Mouse (Mus musculus): Measurements from ENCODE around the gene Cltb. TPM values are rescaled to one million over a fixed set of nuclear protein-coding genes. Genes with fewer than 3 reads are reported as not detected.

The Cltb gene
- total RNA-seq, 2 experiments from 2014 or later, result 0.96 to 3.7 TPM

DNA sequence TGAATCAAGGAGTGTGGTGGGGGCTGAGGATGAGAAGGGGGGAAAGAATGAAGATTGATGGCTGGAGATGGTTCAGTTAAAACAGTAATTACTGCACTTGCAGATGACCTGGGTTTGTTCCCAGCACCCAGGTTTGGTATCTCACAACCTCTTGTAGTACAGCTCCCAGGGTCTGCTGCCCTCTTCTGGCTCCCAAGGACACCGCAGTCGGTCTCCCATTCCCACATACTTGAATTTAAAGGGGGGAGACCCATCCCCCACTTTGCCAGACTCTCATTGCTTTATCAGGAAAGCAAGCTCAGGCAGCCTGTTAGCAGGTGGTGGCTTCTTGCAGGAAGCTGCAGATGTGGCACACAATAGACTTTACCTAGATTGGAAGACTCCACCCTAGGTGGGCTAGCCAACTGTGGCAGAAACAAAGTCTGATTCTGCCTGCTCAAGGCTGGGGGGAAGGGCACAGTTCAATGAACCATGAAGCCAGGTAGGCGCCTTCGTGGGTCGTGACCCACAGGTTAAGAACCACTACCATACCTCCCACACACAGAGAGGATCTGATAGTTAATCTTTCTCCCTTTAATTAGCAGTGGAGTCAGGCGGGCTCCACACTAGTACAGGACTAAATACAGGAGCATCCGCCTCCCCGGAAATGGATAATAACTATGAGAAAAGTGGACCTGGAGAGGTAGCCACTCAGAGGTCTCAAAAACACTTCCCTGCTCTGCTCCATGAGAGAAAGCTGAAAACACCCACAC, 45.4 kb downstream of the Cltb start:
- peak; percentile 73 for ATAC-seq (replicated peaks; ENCODE audit: low FRiP score, poor library complexity, severe bottlenecking)

- ATAC-seq (replicated peaks; ENCODE audit: low FRiP score, poor library complexity, severe bottlenecking), result peak; percentile 97
Observed at GRCm38 (mm10) chr13:54565201-54565581, 46.0 kb downstream of the Cltb start, which contains the start of gene 4833439L19Rik. Gene 4833439L19Rik (minus strand): TSS chr13:54565435.

- peak; percentile 12; the same call in 1 of the 2 replicates for ATAC-seq (replicated peaks; ENCODE audit: low FRiP score, poor library complexity, severe bottlenecking)
Observed at GRCm38 (mm10) chr13:54564232-54565200, 46.6 kb downstream of the Cltb start.

DNA sequence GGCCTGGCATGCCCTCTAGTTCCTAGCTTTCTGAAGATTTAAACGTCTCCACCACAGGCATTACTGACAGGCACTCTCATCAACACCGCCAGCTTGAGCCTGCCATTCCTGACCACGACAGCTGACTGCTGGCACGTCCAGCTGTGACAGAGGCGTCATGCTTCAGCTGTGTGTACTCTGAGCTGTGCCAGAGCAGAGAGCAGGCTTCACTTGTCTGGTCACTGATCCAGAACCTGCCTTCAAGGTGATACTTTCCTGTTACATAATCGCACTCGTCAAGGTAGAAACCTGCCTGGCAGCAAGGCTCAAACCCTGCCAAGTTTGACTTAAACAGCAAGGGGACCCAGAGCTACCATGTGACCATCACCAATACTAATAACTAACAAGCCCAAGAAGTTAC, 48.6 kb downstream of the Cltb start:
- no peak for ATAC-seq (replicated peaks; ENCODE audit: low FRiP score, poor library complexity, severe bottlenecking)

DNA sequence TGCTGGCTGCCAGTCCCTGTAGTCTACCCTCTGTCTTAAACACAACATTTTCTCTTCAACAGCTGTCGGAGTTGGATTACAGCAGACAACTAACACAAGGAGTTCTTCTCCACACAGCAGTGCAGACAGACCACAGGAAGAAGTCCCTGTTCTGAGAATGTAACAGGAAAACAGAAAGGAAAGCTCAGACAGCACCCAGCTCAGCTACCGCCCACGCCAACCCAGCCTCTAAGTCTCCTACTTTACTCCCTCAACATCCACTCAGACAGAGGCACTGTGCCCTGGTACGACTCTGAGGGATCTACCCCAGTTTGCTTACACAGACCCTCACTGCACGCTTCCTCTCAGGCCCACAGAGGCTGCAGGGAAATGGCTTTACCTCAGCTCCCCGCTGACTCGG, 50.5 kb downstream of the Cltb start:
- no peak for ATAC-seq (replicated peaks; ENCODE audit: low FRiP score, poor library complexity, severe bottlenecking)

GRCm38 (mm10) chr13:54559656-54560055, 51.5 kb downstream of the Cltb start:
- no peak for ATAC-seq (replicated peaks; ENCODE audit: low FRiP score, poor library complexity, severe bottlenecking)

- ATAC-seq (replicated peaks; ENCODE audit: low FRiP score, poor library complexity, severe bottlenecking), result no peak
Observed at GRCm38 (mm10) chr13:54557652-54558051, 53.5 kb downstream of the Cltb start.

GRCm38 (mm10) chr13:54556796-54557195, 54.3 kb downstream of the Cltb start:
- ATAC-seq (replicated peaks; ENCODE audit: low FRiP score, poor library complexity, severe bottlenecking), result no peak

- ATAC-seq (replicated peaks; ENCODE audit: low FRiP score, poor library complexity, severe bottlenecking), result no peak
Observed at GRCm38 (mm10) chr13:54556176-54556575, 55.0 kb downstream of the Cltb start.

- no peak for ATAC-seq (replicated peaks; ENCODE audit: low FRiP score, poor library complexity, severe bottlenecking)
Observed at GRCm38 (mm10) chr13:54548036-54548435, 63.1 kb downstream of the Cltb start.

Other genes starting within 250 kb of the Cltb start
- gene Cplx2, start 240.0 kb downstream of the Cltb start, total RNA-seq (2015; ENCODE audit: low replicate concordance), result not detected in 2 replicates
- gene Cplx2, start 240.0 kb downstream of the Cltb start, total RNA-seq (2017; ENCODE audit: low replicate concordance), result 0.34 TPM in 1 of 2 replicates, not detected in the other
- gene Thoc3, start 142.5 kb downstream of the Cltb start, total RNA-seq (2015; ENCODE audit: low replicate concordance), result 3.6 and 6.7 TPM in 2 replicates
- 5.7 and 9.3 TPM in 2 replicates for gene Thoc3, start 142.5 kb downstream of the Cltb start, total RNA-seq (2017; ENCODE audit: low replicate concordance)
- 0.21 and 1.2 TPM in 2 replicates for gene Simc1, start 107.6 kb downstream of the Cltb start, total RNA-seq (2015; ENCODE audit: low replicate concordance)
- gene Simc1, start 107.6 kb downstream of the Cltb start, total RNA-seq (2017; ENCODE audit: low replicate concordance), result 1.1 TPM in 1 of 2 replicates, not detected in the other
- 27.0 and 28.1 TPM in 2 replicates for gene 4833439L19Rik, start 45.9 kb downstream of the Cltb start, total RNA-seq (2015; ENCODE audit: low replicate concordance)
- gene 4833439L19Rik, start 45.9 kb downstream of the Cltb start, total RNA-seq (2017; ENCODE audit: low replicate concordance), result 24.6 and 37.1 TPM in 2 replicates
- 1.3 and 2.9 TPM in 2 replicates for gene Arl10, start 36.3 kb downstream of the Cltb start, total RNA-seq (2015; ENCODE audit: low replicate concordance)
- 0.51 TPM in 1 of 2 replicates, not detected in the other for gene Arl10, start 36.3 kb downstream of the Cltb start, total RNA-seq (2017; ENCODE audit: low replicate concordance)
- gene Nop16, start 21.3 kb downstream of the Cltb start, total RNA-seq (2015; ENCODE audit: low replicate concordance), result 13.6 and 13.8 TPM in 2 replicates
- 6.3 and 12.1 TPM in 2 replicates for gene Nop16, start 21.3 kb downstream of the Cltb start, total RNA-seq (2017; ENCODE audit: low replicate concordance)
- gene Higd2a, start 21.1 kb downstream of the Cltb start, total RNA-seq (2015; ENCODE audit: low replicate concordance), result 32.1 and 54.3 TPM in 2 replicates
- 8.4 and 17.1 TPM in 2 replicates for gene Higd2a, start 21.1 kb downstream of the Cltb start, total RNA-seq (2017; ENCODE audit: low replicate concordance)
- gene Faf2, start 10.4 kb upstream of the Cltb start, total RNA-seq (2015; ENCODE audit: low replicate concordance), result 14.6 and 35.7 TPM in 2 replicates
- gene Faf2, start 10.4 kb upstream of the Cltb start, total RNA-seq (2017; ENCODE audit: low replicate concordance), result 15.3 and 18.4 TPM in 2 replicates
- gene Rnf44, start 82.6 kb upstream of the Cltb start, total RNA-seq (2015; ENCODE audit: low replicate concordance), result 31.3 and 33.0 TPM in 2 replicates
- gene Rnf44, start 82.6 kb upstream of the Cltb start, total RNA-seq (2017; ENCODE audit: low replicate concordance), result 9.9 and 30.5 TPM in 2 replicates
- gene Cdhr2, start 90.1 kb upstream of the Cltb start, total RNA-seq (2015; ENCODE audit: low replicate concordance), result not detected in 2 replicates
- not detected in 2 replicates for gene Cdhr2, start 90.1 kb upstream of the Cltb start, total RNA-seq (2017; ENCODE audit: low replicate concordance)
- not detected in 2 replicates for gene Gprin1, start 138.5 kb upstream of the Cltb start, total RNA-seq (2015; ENCODE audit: low replicate concordance)
- not detected in 2 replicates for gene Gprin1, start 138.5 kb upstream of the Cltb start, total RNA-seq (2017; ENCODE audit: low replicate concordance)
- not detected in 2 replicates for gene Sncb, start 155.3 kb upstream of the Cltb start, total RNA-seq (2015; ENCODE audit: low replicate concordance)
- not detected in 2 replicates for gene Sncb, start 155.3 kb upstream of the Cltb start, total RNA-seq (2017; ENCODE audit: low replicate concordance)
- not detected in 2 replicates for gene Eif4e1b, start 172.7 kb upstream of the Cltb start, total RNA-seq (2015; ENCODE audit: low replicate concordance)
- gene Eif4e1b, start 172.7 kb upstream of the Cltb start, total RNA-seq (2017; ENCODE audit: low replicate concordance), result not detected in 2 replicates
- 2.5 TPM in 1 of 2 replicates, not detected in the other for gene Tspan17, start 178.0 kb upstream of the Cltb start, total RNA-seq (2015; ENCODE audit: low replicate concordance)
- gene Tspan17, start 178.0 kb upstream of the Cltb start, total RNA-seq (2017; ENCODE audit: low replicate concordance), result 1.0 TPM in 1 of 2 replicates, not detected in the other

All from erythroblast, adult 5-6 weeks (primary cell).